Mouse (Mus musculus): ENCODE data around the gene Ryr2. TPM values are rescaled to one million over a fixed set of nuclear protein-coding genes. Genes with fewer than 3 reads are reported as not detected.

Ryr2 gene
- polyA plus RNA-seq, 1 experiment, result not detected

DNA sequence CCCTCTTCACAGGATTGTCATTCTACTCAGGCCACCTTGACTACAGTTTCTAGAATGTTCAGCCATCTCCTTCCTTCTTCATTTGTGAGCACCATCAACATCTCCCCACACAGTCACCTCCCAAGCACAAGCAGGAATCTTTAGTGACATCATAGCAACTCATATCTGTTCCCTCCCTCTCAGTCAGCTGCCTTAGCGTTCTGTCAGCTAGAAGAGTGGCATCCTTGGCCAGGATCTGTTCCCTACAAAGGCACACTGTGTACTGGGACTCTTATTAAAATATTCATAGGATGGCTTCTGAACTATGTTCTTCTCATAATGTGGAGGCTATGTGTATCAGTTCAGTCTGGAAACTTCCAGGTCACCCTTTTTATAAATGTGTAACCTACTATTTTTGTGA lies 8.1 kb upstream of the Ryr2 start:
- H3K36me3 ChIP-seq (ENCODE audit: control insufficient read depth, insufficient read depth), result no peaks in the 10 kb centered on the region
- TF ChIP-seq MAX (IDR thresholded peaks at IDR 0.05), result no peak
- TF ChIP-seq CEBPB (IDR thresholded peaks at IDR 0.05; ENCODE audit: low read depth), result no peak
- TF ChIP-seq USF1 (IDR thresholded peaks at IDR 0.05; ENCODE audit: low read depth), result no peak
- TF ChIP-seq MYOG (IDR thresholded peaks at IDR 0.05; ENCODE audit: control insufficient read depth, extremely low read depth, insufficient read length), result no peak
- no peak for TF ChIP-seq MYOD1 (IDR thresholded peaks at IDR 0.05; ENCODE audit: control insufficient read depth, insufficient read length, low read depth)
- no peaks in the 10 kb centered on the region for H3K79me3 ChIP-seq (ENCODE audit: low read depth)
- H3K4me3 ChIP-seq (ENCODE audit: insufficient read depth, poor library complexity, severe bottlenecking), result no peak overlapping the region
- no peak overlapping the region for H3ac ChIP-seq (ENCODE audit: control insufficient read depth, insufficient read length, low read depth)
- no peaks in the 10 kb centered on the region for H3K79me2 ChIP-seq (ENCODE audit: control insufficient read depth, insufficient read depth)
- H3K27me3 ChIP-seq (ENCODE audit: control insufficient read depth, insufficient read depth, insufficient read length), result peaks cover 4% of the 10 kb centered on the region

- Histone ChIP-seq H3K36me3 (ENCODE audit: control insufficient read depth, insufficient read depth) (no peaks in the 10 kb centered on the region), H3K27me3 (ENCODE audit: control insufficient read depth, insufficient read depth, insufficient read length) (peaks cover 31% of the 10 kb centered on the region), H3K4me3 (ENCODE audit: insufficient read depth, poor library complexity, severe bottlenecking) (no peak overlapping the region), H3K79me2 (ENCODE audit: control insufficient read depth, insufficient read depth) (no peaks in the 10 kb centered on the region), H3K79me3 (ENCODE audit: low read depth) (no peaks in the 10 kb centered on the region), H3ac (ENCODE audit: control insufficient read depth, insufficient read length, low read depth) (no peak overlapping the region)
- TF ChIP-seq MYOD1 (IDR thresholded peaks at IDR 0.05; ENCODE audit: control insufficient read depth, insufficient read length, low read depth) (no peak), CEBPB (IDR thresholded peaks at IDR 0.05; ENCODE audit: low read depth) (no peak), FOSL1 (IDR thresholded peaks at IDR 0.05; ENCODE audit: insufficient read depth, low read length, poor library complexity, severe bottlenecking) (no peak), MAX (IDR thresholded peaks at IDR 0.05) (no peak), USF1 (IDR thresholded peaks at IDR 0.05; ENCODE audit: low read depth) (no peak), CTCF (IDR thresholded peaks at IDR 0.05; ENCODE audit: control insufficient read depth, insufficient read depth, insufficient read length) (no peak), MYOG (IDR thresholded peaks at IDR 0.05; ENCODE audit: control insufficient read depth, extremely low read depth, insufficient read length) (no peak)
These were observed 2.2 kb upstream of the Ryr2 start for GRCm38 (mm10) chr13:12108955-12109354.

DNA sequence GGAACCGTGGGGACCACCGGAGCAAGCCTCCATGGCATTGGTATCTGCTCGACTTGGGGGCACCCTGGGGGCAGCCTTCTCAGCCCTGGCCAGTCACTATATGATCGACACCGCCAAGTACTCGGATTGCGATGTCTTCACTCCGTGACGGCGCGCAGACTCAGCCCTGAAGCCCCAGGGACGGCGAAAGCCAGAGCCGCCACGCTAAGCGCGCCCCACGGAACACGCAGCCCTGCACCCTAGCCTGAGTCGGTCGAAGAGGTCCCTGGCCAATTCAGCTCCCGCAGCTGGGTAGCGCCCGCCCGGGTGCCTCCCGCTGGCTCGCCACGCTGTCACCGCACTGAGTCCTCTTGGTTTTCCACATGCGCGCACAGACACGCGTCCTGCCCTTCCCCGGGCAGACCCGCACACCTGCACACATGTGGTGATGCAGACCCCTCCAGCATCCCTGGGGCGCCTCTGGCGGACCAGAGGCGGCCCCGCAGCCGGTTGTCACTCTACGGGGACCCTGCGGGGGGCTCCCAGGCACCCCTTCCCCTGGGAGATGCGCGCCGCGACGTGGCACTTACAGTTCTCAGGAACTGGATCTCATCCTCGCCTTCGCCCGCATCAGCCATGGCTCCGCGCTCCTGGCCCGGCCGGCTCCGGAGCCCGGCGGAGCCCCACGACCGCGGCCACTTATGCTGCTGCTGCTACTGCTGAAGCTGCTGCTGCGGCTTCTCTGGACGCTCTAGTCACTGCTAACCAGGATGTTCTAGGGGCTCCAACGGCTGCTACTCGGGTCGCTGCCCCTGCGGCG lies 716 bp downstream of the Ryr2 start:
- Histone ChIP-seq H3K4me3 (ENCODE audit: insufficient read depth, poor library complexity, severe bottlenecking) (no peak overlapping the region), H3K27me3 (ENCODE audit: control insufficient read depth, insufficient read depth, insufficient read length) (peaks cover 38% of the 10 kb centered on the region), H3K36me3 (ENCODE audit: control insufficient read depth, insufficient read depth) (no peaks in the 10 kb centered on the region), H3K79me3 (ENCODE audit: low read depth) (no peaks in the 10 kb centered on the region), H3ac (ENCODE audit: control insufficient read depth, insufficient read length, low read depth) (no peak overlapping the region), H3K79me2 (ENCODE audit: control insufficient read depth, insufficient read depth) (no peaks in the 10 kb centered on the region)
- TF ChIP-seq CEBPB (IDR thresholded peaks at IDR 0.05; ENCODE audit: low read depth) (no peak), MYOG (IDR thresholded peaks at IDR 0.05; ENCODE audit: control insufficient read depth, extremely low read depth, insufficient read length) (no peak), MAX (IDR thresholded peaks at IDR 0.05) (no peak), FOSL1 (IDR thresholded peaks at IDR 0.05; ENCODE audit: insufficient read depth, low read length, poor library complexity, severe bottlenecking) (no peak), CTCF (IDR thresholded peaks at IDR 0.05; ENCODE audit: control insufficient read depth, insufficient read depth, insufficient read length) (no peak), USF1 (IDR thresholded peaks at IDR 0.05; ENCODE audit: low read depth) (no peak), MYOD1 (IDR thresholded peaks at IDR 0.05; ENCODE audit: control insufficient read depth, insufficient read length, low read depth) (no peak)

- H3K36me3 ChIP-seq (ENCODE audit: control insufficient read depth, insufficient read depth), result no peaks in the 10 kb centered on the region
- no peaks in the 10 kb centered on the region for H3K79me2 ChIP-seq (ENCODE audit: control insufficient read depth, insufficient read depth)
- peaks cover 41% of the 10 kb centered on the region for H3K27me3 ChIP-seq (ENCODE audit: control insufficient read depth, insufficient read depth, insufficient read length)
- H3K4me3 ChIP-seq (ENCODE audit: insufficient read depth, poor library complexity, severe bottlenecking), result no peak overlapping the region
- H3ac ChIP-seq (ENCODE audit: control insufficient read depth, insufficient read length, low read depth), result no peak overlapping the region
- H3K79me3 ChIP-seq (ENCODE audit: low read depth), result no peaks in the 10 kb centered on the region
- no peak for TF ChIP-seq MAX (IDR thresholded peaks at IDR 0.05)
- TF ChIP-seq CEBPB (IDR thresholded peaks at IDR 0.05; ENCODE audit: low read depth), result no peak
- no peak for TF ChIP-seq USF1 (IDR thresholded peaks at IDR 0.05; ENCODE audit: low read depth)
- no peak for TF ChIP-seq MYOG (IDR thresholded peaks at IDR 0.05; ENCODE audit: control insufficient read depth, extremely low read depth, insufficient read length)
- TF ChIP-seq CTCF (IDR thresholded peaks at IDR 0.05; ENCODE audit: control insufficient read depth, insufficient read depth, insufficient read length), result no peak
- no peak for TF ChIP-seq FOSL1 (IDR thresholded peaks at IDR 0.05; ENCODE audit: insufficient read depth, low read length, poor library complexity, severe bottlenecking)
- TF ChIP-seq MYOD1 (IDR thresholded peaks at IDR 0.05; ENCODE audit: control insufficient read depth, insufficient read length, low read depth), result no peak
These were observed 1.4 kb downstream of the Ryr2 start for GRCm38 (mm10) chr13:12105231-12105829.

- no peaks in the 10 kb centered on the region for H3K36me3 ChIP-seq (ENCODE audit: control insufficient read depth, insufficient read depth)
- TF ChIP-seq MYOG (IDR thresholded peaks at IDR 0.05; ENCODE audit: control insufficient read depth, extremely low read depth, insufficient read length), result no peak
- TF ChIP-seq CEBPB (IDR thresholded peaks at IDR 0.05; ENCODE audit: low read depth), result no peak
- TF ChIP-seq FOSL1 (IDR thresholded peaks at IDR 0.05; ENCODE audit: insufficient read depth, low read length, poor library complexity, severe bottlenecking), result no peak
- no peak for TF ChIP-seq CTCF (IDR thresholded peaks at IDR 0.05; ENCODE audit: control insufficient read depth, insufficient read depth, insufficient read length)
- no peak for TF ChIP-seq MYOD1 (IDR thresholded peaks at IDR 0.05; ENCODE audit: control insufficient read depth, insufficient read length, low read depth)
- TF ChIP-seq MAX (IDR thresholded peaks at IDR 0.05), result no peak
- TF ChIP-seq USF1 (IDR thresholded peaks at IDR 0.05; ENCODE audit: low read depth), result no peak
- peaks cover 50% of the 10 kb centered on the region for H3K27me3 ChIP-seq (ENCODE audit: control insufficient read depth, insufficient read depth, insufficient read length)
- no peaks in the 10 kb centered on the region for H3K79me2 ChIP-seq (ENCODE audit: control insufficient read depth, insufficient read depth)
- no peak overlapping the region for H3K4me3 ChIP-seq (ENCODE audit: insufficient read depth, poor library complexity, severe bottlenecking)
- no peaks in the 10 kb centered on the region for H3K79me3 ChIP-seq (ENCODE audit: low read depth)
- H3ac ChIP-seq (ENCODE audit: control insufficient read depth, insufficient read length, low read depth), result no peak overlapping the region
These were observed 2.4 kb downstream of the Ryr2 start for GRCm38 (mm10) chr13:12104318-12104717.
